Mouse (Mus musculus) 3T3-L1 (cell line): Measurements from ENCODE around the gene Zfp983.
"Not testable (repeated sequence)": the region's sequence is repeated elsewhere in the genome, so short reads cannot be mapped to it uniquely, and the experiment has no call there.

Experiments
- DNase-seq: peaks from one replicate; pipeline ENCODE4 v3.0.0-alpha.2; 2015; ENCODE audit warnings: low read depth, low spot score

The Zfp983 gene

DNA sequence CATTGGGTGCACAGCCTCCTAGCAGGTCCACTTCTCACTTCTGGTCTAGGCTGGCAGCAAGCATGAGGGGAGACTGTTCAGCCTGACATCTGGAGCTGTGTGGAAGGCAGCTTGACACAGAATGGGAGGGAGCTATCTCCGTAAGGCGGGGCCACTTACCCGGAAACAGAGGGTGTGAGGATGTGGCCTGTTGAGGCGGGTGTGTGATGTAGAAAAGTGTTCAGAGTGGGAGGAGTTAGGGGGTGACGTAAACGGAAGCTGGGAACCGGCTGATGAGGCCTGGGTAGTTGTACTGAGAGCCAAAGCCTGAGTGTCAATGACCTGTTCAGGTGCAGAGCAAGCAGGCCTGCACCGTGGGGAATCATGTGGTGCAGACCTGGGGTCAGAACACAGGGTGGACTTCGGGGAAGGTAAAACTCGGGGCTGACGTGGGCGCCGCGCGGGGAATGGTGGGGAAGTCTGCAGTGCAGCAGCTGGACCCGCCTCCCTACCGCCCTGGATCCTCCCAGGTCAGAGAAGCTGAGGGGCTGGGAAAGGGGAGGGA, at the start of gene Zfp983:
Gene Zfp983 (plus strand): TSS at position 261 of the 544 bp plus-strand sequence.
- DNase-seq = peak; percentile 98

DNA sequence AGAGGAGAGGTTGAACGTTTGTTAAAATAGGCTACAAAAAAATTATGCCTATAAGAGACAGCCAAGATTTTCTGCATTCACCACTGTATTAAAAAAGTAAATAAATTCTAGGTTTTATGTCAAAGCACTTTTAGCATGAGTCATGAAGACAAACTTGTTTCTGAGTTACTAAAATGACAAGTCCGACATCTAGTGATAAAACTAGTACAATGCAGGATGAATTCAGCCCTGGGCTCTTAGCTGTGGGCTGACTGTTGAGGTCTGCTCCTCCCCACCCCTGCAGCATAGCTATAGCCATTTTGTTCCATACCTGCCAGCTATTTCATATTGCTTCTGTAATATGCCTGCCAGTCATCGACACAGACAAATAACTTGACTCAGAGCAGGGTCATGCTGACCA, 34.1 kb upstream of the Zfp983 start:
- DNase-seq = peak; percentile 72

DNA sequence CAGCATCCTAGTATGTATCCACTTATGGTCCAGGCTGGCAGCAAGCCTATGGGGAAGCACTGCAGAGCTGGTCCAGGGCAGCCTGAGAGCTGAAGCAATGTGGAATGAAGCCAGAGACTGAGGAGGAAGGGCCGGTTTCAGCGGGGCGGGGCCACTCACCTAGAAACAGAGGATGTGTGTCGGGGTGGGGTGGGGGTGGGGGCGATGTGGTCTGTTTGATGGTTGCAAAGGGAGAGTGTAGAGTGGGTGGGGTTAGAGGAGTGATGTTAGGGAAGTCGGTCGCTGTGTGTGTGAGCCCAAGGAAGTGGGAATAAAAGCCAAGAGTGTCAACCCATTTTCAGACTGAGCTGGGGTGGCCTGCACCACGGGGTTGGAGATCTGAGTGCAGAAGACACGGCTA, 33.1 kb upstream of the Zfp983 start:
- DNase-seq = no peak

- DNase-seq = no peak
Observed at GRCm38 (mm10) chr17:21623647-21624046, 26.8 kb upstream of the Zfp983 start.

GRCm38 (mm10) chr17:21635758-21636157, 14.7 kb upstream of the Zfp983 start:
- not testable (repeated sequence) for DNase-seq

- peak; percentile 84 for DNase-seq
Observed at GRCm38 (mm10) chr17:21648791-21649190, 1.6 kb upstream of the Zfp983 start.

GRCm38 (mm10) chr17:21649936-21650335, 488 bp upstream of the Zfp983 start:
- DNase-seq = peak; percentile 87

- DNase-seq = not testable (repeated sequence)
Observed at GRCm38 (mm10) chr17:21678826-21679225, 28.4 kb downstream of the Zfp983 start.

DNA sequence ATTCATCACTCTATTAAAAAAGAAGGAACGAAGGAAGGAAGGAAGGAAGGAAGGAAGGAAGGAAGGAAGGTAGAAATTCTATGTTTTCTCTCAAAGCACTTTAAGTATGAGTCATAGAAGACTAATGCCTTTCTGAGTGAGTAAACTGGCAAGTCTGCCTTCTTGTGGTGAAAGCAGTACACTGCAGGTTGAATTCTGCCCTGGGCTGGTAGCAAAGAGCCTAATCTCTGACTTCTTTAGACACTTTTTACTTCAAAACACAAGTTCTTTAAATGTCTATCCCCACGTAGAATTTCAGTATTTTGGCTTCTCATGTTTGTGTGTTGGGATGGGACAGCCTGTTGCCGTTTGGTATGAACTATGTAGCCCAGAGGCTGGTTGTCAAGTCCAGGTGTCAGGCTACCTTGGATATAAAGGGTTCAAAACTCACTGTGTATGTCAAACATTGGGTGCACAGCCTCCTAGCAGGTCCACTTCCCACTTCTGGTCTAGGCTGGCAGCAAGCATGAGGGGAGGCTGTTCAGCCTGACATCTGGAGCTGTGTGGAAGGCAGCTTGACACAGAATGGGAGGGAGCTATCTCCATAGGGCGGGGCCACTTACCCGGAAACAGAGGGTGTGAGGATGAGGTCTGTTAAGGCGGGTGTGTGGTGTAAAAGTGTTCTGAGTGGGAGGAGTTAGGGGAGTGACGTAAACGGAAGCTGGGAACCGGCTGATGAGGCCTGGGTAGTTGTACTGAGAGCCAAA, 29.0 kb downstream of the Zfp983 start:
- DNase-seq = peak; percentile 99

DNA sequence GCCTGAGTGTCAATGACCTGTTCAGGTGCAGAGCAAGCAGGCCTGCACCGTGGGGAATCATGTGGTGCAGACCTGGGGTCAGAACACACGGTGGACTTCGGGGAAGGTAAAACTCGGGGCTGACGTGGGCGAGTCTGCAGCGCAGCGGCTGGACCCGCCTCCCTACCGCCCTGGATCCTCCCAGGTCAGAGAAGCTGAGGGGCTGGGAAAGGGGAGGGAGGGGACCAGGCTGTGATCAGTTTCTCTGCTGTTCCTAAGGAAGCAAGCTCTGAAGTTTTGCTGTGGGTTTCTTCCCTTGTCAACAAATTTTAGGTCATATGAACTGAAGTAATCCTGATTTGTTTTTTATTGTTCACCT, 29.6 kb downstream of the Zfp983 start:
- not testable (repeated sequence) for DNase-seq

DNA sequence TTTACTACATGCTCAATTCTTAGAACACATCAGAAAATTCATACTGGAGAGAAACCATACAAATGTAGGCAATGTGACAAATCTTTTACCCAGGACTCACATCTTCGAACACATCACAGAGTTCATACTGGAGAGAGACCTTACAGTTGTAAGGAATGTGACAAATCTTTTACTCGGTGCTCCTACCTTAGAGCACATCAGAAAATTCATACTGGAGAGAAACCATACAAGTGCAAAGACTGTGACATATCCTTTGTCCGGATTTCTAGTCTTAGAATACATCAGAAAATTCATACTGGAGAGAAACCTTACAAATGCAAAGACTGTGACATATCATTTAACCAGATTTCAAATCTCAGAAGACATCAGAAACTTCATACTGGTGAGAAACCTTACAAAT, 41.1 kb downstream of the Zfp983 start, which contains the start of gene Gm10226:
Gene Gm10226 (plus strand): TSS at position 301 of the 400 bp plus-strand sequence.
- DNase-seq = no peak

GRCm38 (mm10) chr17:21693342-21693741, 42.9 kb downstream of the Zfp983 start:
- no peak for DNase-seq

- DNase-seq = no peak
Observed at GRCm38 (mm10) chr17:21696073-21696472, 45.6 kb downstream of the Zfp983 start.

DNA sequence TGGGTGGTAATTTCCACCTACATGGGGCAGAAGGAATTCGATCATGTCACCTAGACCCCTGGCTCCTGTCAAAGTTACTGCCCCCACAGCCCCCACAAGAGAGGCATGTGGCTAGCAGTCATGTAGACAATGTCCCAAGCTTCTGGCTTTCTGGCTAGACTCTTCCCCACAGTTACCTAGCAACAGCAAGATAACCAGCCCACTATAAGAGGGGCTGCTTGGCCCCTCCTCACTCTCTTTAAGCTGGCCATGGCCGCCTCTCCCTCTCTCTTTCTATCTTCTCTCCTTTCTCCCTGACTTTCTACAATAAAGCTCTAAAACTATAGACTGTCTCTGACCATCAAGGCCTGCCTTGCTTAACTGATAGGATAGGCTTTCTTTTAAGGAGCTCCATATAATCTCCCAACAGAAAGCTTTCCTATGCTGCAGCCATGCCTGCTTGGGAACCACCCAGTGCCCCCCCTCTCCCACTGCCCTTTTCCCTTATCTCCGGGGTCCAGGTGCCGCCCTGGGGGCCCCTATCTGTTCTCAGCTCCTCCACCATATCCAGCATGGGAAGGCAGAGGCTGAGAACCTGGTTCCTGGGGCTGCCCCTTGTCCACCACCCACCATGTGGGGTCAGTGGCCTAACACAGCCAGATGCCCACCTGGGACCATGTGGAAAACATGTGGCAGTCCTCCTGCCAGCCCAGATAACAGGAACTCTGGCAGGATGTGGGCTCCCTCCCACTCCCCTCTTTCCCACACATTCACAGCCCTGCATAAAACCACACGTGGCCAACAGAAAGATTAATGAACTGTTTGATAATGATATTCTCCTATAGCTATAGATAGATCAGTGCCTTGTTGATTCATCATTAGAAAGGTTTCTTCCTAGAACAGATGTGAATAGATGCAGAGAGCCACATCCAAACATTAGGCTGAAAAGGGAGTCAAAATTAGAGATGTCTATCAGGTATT, 52.1 kb downstream of the Zfp983 start:
- no peak for DNase-seq

DNA sequence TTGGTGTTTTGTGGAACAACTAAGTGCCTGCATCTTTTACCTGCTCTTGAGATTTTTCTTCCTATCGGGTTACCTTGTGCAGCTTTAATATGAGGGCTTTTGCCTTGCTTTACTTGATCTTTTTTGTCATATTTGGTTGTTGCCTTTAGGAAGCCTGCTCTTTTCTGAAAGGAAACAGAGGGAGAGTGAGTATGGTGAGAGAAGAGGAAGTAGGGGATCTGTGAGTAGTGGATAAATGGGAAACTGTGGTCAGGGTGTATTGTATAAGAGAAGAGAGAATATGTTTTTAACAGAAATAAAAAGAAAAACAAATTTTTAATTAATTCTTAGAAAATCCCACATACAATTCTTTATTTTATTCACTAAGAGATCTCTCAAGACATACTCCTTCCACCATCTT, 53.0 kb downstream of the Zfp983 start:
- DNase-seq = no peak

- DNase-seq = peak; percentile 97
Observed at GRCm38 (mm10) chr17:21707343-21707996, 57.0 kb downstream of the Zfp983 start, which contains the start of gene Zfp760. Gene Zfp760 (plus strand): TSS chr17:21707741.

GRCm38 (mm10) chr17:21708401-21708800, 58.0 kb downstream of the Zfp983 start:
- DNase-seq = peak; percentile 41
